Mouse (Mus musculus) midbrain, embryonic 10.5 days (tissue): ENCODE measurements around the gene Racgap1. TPM values are rescaled to one million over a fixed set of nuclear protein-coding genes. Genes with fewer than 3 reads are reported as not detected.

Experiments
- polyA plus RNA-seq: library from polyadenylated mRNA; unstranded; fragments of >200 nt; fragmentation: Nextera tagmentation; extraction: Ambion mirVana; gene quantifications from 2 replicates; pipeline ENCODE4 v1.2.1, GENCODE M21; 2016

Gene Racgap1
- polyA plus RNA-seq, 1 experiment from 2014 or later: 208 TPM

Other genes with a start within 250 kb of the Racgap1 start
- gene Nckap5l, start 193.9 kb downstream of the Racgap1 start, polyA plus RNA-seq: 11.0 and 11.3 TPM in 2 replicates
- gene Bcdin3d, start 176.9 kb downstream of the Racgap1 start, polyA plus RNA-seq: 21.3 and 22.1 TPM in 2 replicates
- gene Faim2, start 123.5 kb downstream of the Racgap1 start, polyA plus RNA-seq: 0.86 and 1.1 TPM in 2 replicates
- gene Aqp2, start 72.6 kb downstream of the Racgap1 start, polyA plus RNA-seq: not detected in 2 replicates
- gene Aqp5, start 60.9 kb downstream of the Racgap1 start, polyA plus RNA-seq: 0.61 TPM in 1 of 2 replicates, not detected in the other
- 0.16 TPM in 1 of 2 replicates, not detected in the other for gene Aqp6, start 50.3 kb downstream of the Racgap1 start, polyA plus RNA-seq
- 6.0 and 14.9 TPM in 2 replicates for gene Asic1, start 18.7 kb upstream of the Racgap1 start, polyA plus RNA-seq
- gene Smarcd1, start 50.5 kb upstream of the Racgap1 start, polyA plus RNA-seq: 98.1 and 112 TPM in 2 replicates
- gene Gm17349, start 53.8 kb upstream of the Racgap1 start, polyA plus RNA-seq: not detected in 2 replicates
- gene Gpd1, start 65.9 kb upstream of the Racgap1 start, polyA plus RNA-seq: 0.40 and 0.62 TPM in 2 replicates
- 157 and 159 TPM in 2 replicates for gene Cox14, start 74.0 kb upstream of the Racgap1 start, polyA plus RNA-seq
- 58.4 and 63.5 TPM in 2 replicates for gene Cers5, start 121.2 kb upstream of the Racgap1 start, polyA plus RNA-seq
- 23.4 and 23.5 TPM in 2 replicates for gene Lima1, start 223.8 kb upstream of the Racgap1 start, polyA plus RNA-seq